Mouse (Mus musculus) CD4-positive, CD25-positive, alpha-beta regulatory T cell, adult 4 months (primary cell): ENCODE measurements around the gene Ubb. TPM values are rescaled to one million over a fixed set of nuclear protein-coding genes. Genes with fewer than 3 reads are reported as not detected.

Experiments
- ATAC-seq: one replicate; pipeline ENCODE4 v1.8.0; 2017
- polyA plus RNA-seq, 2 experiments: library from polyadenylated mRNA; unstranded; fragments of 100-300 nt; shearing (Covaris generic); gene quantifications; one replicate each; pipeline ENCODE4 v1.2.1; 2017

Gene Ubb
- polyA plus RNA-seq, 2 experiments from 2014 or later, result 5,826 to 7,831 TPM

GRCm38 (mm10) chr11:62551226-62552119 is 502 bp downstream of the Ubb start:
- ATAC-seq, result peak; percentile 59

- no peak for ATAC-seq
These were observed 2.2 kb downstream of the Ubb start for GRCm38 (mm10) chr11:62553186-62553585.

GRCm38 (mm10) chr11:62553633-62554032 is 2.7 kb downstream of the Ubb start:
- no peak for ATAC-seq

- ATAC-seq, result no peak
These were observed 3.3 kb downstream of the Ubb start for GRCm38 (mm10) chr11:62554163-62554855.

GRCm38 (mm10) chr11:62554934-62555517 is 4.1 kb downstream of the Ubb start:
- no peak for ATAC-seq

- ATAC-seq, result no peak
These were observed 5.0 kb downstream of the Ubb start for GRCm38 (mm10) chr11:62555896-62556412.

- ATAC-seq, result no peak
These were observed 6.2 kb downstream of the Ubb start for GRCm38 (mm10) chr11:62557205-62557604.

GRCm38 (mm10) chr11:62558152-62558551 is 7.2 kb downstream of the Ubb start:
- no peak for ATAC-seq

GRCm38 (mm10) chr11:62558961-62559646 is 8.1 kb downstream of the Ubb start:
- peak; percentile 55 for ATAC-seq

GRCm38 (mm10) chr11:62560463-62561016 is 9.6 kb downstream of the Ubb start:
- no peak for ATAC-seq

- ATAC-seq, result no peak
These were observed 12.6 kb downstream of the Ubb start for GRCm38 (mm10) chr11:62563590-62563989.

GRCm38 (mm10) chr11:62565747-62566146 is 14.8 kb downstream of the Ubb start:
- ATAC-seq, result no peak

GRCm38 (mm10) chr11:62566211-62566610 is 15.2 kb downstream of the Ubb start:
- no peak for ATAC-seq

GRCm38 (mm10) chr11:62568300-62568699 is 17.3 kb downstream of the Ubb start:
- no peak for ATAC-seq

- peak; percentile 69 for ATAC-seq
These were observed 23.2 kb downstream of the Ubb start, which contains the start of gene Trpv2 for GRCm38 (mm10) chr11:62573959-62574702. Gene Trpv2, plus strand, starts transcription at chr11:62574486.

- no peak for ATAC-seq
These were observed 23.7 kb downstream of the Ubb start for GRCm38 (mm10) chr11:62574703-62575085.

- peak; percentile 54 for ATAC-seq
These were observed 24.3 kb downstream of the Ubb start for GRCm38 (mm10) chr11:62575297-62575658.

- ATAC-seq, result no peak
These were observed 24.9 kb downstream of the Ubb start for GRCm38 (mm10) chr11:62575659-62576438.

GRCm38 (mm10) chr11:62576530-62577152 is 25.7 kb downstream of the Ubb start:
- ATAC-seq, result peak; percentile 76

- ATAC-seq, result no peak
These were observed 32.1 kb downstream of the Ubb start for GRCm38 (mm10) chr11:62583031-62583430.
